Mouse (Mus musculus) MEL (cell line): ENCODE measurements around the gene Lrrc3b.

Experiments
- CHD1 ChIP-seq: IDR thresholded peaks from 2 replicates; pipeline ENCODE4 v1.6.1; 2012; ENCODE audit warnings: low read depth, mild to moderate bottlenecking, inconsistent platforms, low read length, improper control_type of control experiment
- CHD2 ChIP-seq: IDR thresholded peaks from 2 replicates; pipeline ENCODE4 v1.6.1; 2011; ENCODE audit warnings: low read length, improper control_type of control experiment
- CTCF ChIP-seq, 3 experiments: IDR thresholded peaks in 2 of 3; conservative IDR thresholded peaks in 1 of 3; 2 replicates each; pipeline ENCODE4 v1.5.1; 2011 to 2012; ENCODE audit warnings: low read length in 3 of 3, low read depth in 2 of 3, mild to moderate bottlenecking in 2 of 3, improper control_type of control experiment in 1 of 3, inconsistent platforms in 1 of 3, mixed read lengths in 1 of 3, moderate library complexity in 1 of 3; ENCODE audit not compliant: control insufficient read depth in 1 of 3, insufficient read depth in 1 of 3, poor library complexity in 1 of 3, severe bottlenecking in 1 of 3
- ELF1 ChIP-seq: IDR thresholded peaks from 2 replicates; pipeline ENCODE4 v1.6.1; 2014; ENCODE audit warnings: low read depth, mild to moderate bottlenecking, inconsistent platforms, low read length, improper control_type of control experiment, moderate library complexity
- EP300 ChIP-seq, 2 experiments: IDR thresholded peaks; 2 replicates each; pipeline ENCODE4 v1.6.1; 2011; ENCODE audit warnings: improper control_type of control experiment in 2 of 2, low read length in 2 of 2, low read depth in 1 of 2, mild to moderate bottlenecking in 1 of 2
- HCFC1 ChIP-seq: IDR thresholded peaks from 2 replicates; pipeline ENCODE4 v1.6.1; 2012; ENCODE audit warnings: low read depth, mild to moderate bottlenecking, inconsistent platforms, low read length, improper control_type of control experiment, moderate library complexity
- MAX ChIP-seq: IDR thresholded peaks from 2 replicates; pipeline ENCODE4 v1.6.1; 2011; ENCODE audit warnings: low read length, improper control_type of control experiment
- POLR2A ChIP-seq, 2 experiments: IDR thresholded peaks; 2 replicates each; pipeline ENCODE4 v1.6.1; 2011 to 2012; ENCODE audit warnings: low read length in 2 of 2, mild to moderate bottlenecking in 2 of 2, control low read depth in 1 of 2, improper control_type of control experiment in 1 of 2, low read depth in 1 of 2, moderate library complexity in 1 of 2; ENCODE audit not compliant: control insufficient read depth in 1 of 2, insufficient read depth in 1 of 2, poor library complexity in 1 of 2
- RAD21 ChIP-seq: IDR thresholded peaks from 2 replicates; pipeline ENCODE4 v1.6.1; 2011; ENCODE audit warnings: mild to moderate bottlenecking, low read depth, low read length, improper control_type of control experiment
- RCOR1 ChIP-seq: IDR thresholded peaks from 2 replicates; pipeline ENCODE4 v1.6.1; 2012; ENCODE audit warnings: low read depth, mild to moderate bottlenecking, inconsistent platforms, low read length, improper control_type of control experiment
- SMC3 ChIP-seq: IDR thresholded peaks from 2 replicates; pipeline ENCODE4 v1.6.1; 2011; ENCODE audit warnings: low read depth, low read length, improper control_type of control experiment
- TCF12 ChIP-seq: IDR thresholded peaks from 2 replicates; pipeline ENCODE4 v1.6.1; 2014; ENCODE audit warnings: low read depth, mild to moderate bottlenecking, inconsistent platforms, low read length, improper control_type of control experiment, moderate library complexity
- UBTF ChIP-seq: IDR thresholded peaks from 2 replicates; pipeline ENCODE4 v1.6.1; 2012; ENCODE audit warnings: low read depth, mild to moderate bottlenecking, inconsistent platforms, low read length, improper control_type of control experiment, moderate library complexity, borderline replicate concordance; ENCODE audit not compliant: insufficient read depth
- USF1 ChIP-seq: IDR thresholded peaks from 2 replicates; pipeline ENCODE4 v1.6.1; 2014; ENCODE audit warnings: low read depth, mild to moderate bottlenecking, inconsistent platforms, low read length, improper control_type of control experiment, moderate library complexity

DNA sequence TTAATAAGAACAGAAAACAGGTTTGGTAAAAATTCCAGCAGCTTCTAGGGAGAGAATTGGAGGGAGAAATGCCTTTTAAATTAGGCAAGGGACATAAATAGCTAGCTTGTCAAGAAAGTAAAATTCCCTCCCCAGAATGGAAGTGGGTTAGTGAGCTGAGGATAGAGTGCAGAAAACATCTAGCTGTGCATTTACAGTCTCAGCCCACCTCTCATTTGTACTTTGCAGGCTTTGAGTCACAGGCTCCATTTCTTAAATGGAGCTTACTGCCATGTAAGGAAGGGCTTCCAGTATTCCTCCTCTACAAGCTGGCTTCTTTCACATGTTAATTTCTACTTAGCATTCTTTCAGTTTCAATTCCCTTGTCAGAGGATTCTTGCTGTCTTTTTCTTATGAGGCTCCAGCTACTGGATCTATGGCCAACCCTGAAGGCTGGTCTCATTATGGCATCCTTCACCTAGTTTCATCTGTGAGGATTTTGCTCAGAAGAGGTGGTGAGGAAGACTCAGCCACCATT, 119.3 kb downstream of the Lrrc3b start:
- TF ChIP-seq UBTF (no peak), CTCF (IDR thresholded peaks at IDR 0.05 in 2 of 3, conservative IDR thresholded peaks at IDR 0.05 in 1 of 3; ENCODE audit: control insufficient read depth in 1 of 3, insufficient read depth in 1 of 3, low read depth in 2 of 3, low read length in 3 of 3, poor library complexity in 1 of 3, severe bottlenecking in 1 of 3) (no peak), HCFC1 (no peak), TCF12 (no peak), POLR2A (IDR thresholded peaks at IDR 0.05; ENCODE audit: control insufficient read depth in 1 of 2, insufficient read depth in 1 of 2, low read depth in 1 of 2, low read length in 2 of 2, poor library complexity in 1 of 2) (no peak), CHD2 (no peak), RAD21 (no peak), CHD1 (no peak), EP300 (IDR thresholded peaks at IDR 0.05; ENCODE audit: low read depth in 1 of 2, low read length in 2 of 2) (no peak), USF1 (no peak), ELF1 (no peak), SMC3 (no peak), RCOR1 (no peak), MAX (no peak)
